Mouse (Mus musculus): ENCODE results near the gene Zfp114. TPM values are rescaled to one million over a fixed set of nuclear protein-coding genes. Genes with fewer than 3 reads are reported as not detected.

Zfp114 gene
- 1.2 and 1.4 TPM in 2 replicates for polyA plus RNA-seq (2015; fragmentation: Nextera tagmentation; extraction: Ambion mirVana)

DNA sequence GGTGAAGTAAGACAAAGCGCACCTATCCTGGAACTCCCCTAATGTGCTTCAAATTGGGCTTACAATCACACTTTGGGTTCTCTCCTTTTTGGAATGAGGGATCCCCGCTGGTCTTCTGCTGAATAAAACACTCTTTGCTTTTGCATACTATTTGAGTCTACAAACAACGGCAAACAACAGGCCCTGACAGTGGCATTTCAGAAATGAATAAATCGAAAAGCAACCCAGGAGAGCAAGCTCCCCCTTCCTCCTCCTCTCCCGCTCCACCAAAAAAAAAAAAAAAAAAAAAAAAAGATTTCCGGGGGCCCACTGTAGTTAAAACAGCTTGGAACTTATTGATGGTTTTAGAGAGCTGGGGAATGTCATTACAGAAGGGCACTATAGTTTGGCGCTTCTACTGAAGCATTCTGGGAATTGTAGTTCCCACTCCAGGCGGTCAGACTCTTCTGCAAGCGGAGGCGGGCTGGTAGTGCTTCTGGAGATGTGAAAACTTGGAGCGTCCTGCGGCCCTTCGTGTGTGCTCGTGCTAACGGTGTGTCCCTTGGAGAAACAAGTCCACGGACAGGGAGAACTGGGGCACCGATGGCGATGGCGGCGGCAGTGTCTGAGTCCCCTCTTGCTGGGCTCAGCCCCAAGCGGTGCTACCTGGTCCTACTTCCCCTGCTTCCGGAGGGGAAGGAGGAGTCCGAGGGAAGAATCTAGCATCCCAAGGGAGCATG lies at the start of gene Zfp114:
Gene Zfp114 (plus strand): TSS at position 443 of the 719 bp plus-strand sequence.
- H3K4me1 ChIP-seq (replicated peaks; ENCODE audit: control insufficient read depth, insufficient read depth): no peaks in the 10 kb centered on the region
- 12% methylated on average over 23 of the region's 23 CpGs for WGBS
- H3K27ac ChIP-seq (replicated peaks): 0 out of 2 replicates have a peak within 1 kb of the TSS, but pooled peaks have one; percentile 30
- H3K27me3 ChIP-seq (ENCODE audit: control insufficient read depth, insufficient read depth, low read length): no peaks in the 10 kb centered on the region
- H3K9ac ChIP-seq (ENCODE audit: low read length): peak within 1 kb of the TSS; percentile 56
- ATAC-seq (ENCODE audit: low FRiP score, low TSS enrichment) (peak; percentile 93), DNase-seq (ENCODE audit: low spot score) (peak; percentile 72)
- peak within 1 kb of the TSS; percentile 50 for H3K4me2 ChIP-seq (replicated peaks; ENCODE audit: low read depth)
- no peaks in the 10 kb centered on the region for H3K9me3 ChIP-seq (ENCODE audit: control insufficient read depth, low read length)
- TF ChIP-seq EP300 (optimal IDR thresholded peaks at IDR 0.05): no peak
- TF ChIP-seq CTCF (IDR thresholded peaks at IDR 0.05; ENCODE audit: low read depth): peak; percentile 26
- H3K36me3 ChIP-seq (ENCODE audit: control insufficient read depth, insufficient read depth, low read length): no peaks in the 10 kb centered on the region
- peak within 1 kb of the TSS; percentile 61 for H3K4me3 ChIP-seq (ENCODE audit: low read depth, low read length)

DNA sequence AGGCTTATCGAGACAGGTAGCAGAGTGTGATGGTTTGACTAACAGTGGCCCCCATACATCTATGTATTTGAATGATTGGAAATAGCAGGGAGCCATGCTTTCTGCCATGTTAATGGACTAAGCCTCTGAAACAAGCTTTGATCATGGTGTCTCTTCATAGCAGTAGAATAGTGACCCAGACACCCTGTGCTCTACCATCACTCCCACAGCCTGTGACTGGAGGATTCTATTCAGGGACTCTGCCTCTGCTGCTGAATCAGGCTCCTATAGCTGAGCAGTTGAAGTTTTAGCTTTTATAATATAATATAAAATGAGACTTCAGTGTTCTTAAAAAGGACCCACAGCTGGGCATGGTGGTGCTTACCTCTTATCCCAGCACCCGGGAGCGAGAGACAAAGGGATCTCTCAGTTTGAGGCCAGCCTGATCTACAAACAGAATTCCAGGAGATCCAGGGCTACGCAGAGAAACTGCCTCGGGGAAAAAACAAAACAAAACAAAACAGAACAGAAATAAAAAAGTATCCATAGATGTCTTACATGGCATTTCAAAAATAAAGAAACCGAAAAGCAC lies 41.4 kb upstream of the Zfp114 start:
- peaks cover 7% of the 10 kb centered on the region for H3K36me3 ChIP-seq (ENCODE audit: control insufficient read depth, insufficient read depth, low read length)
- TF ChIP-seq CTCF (IDR thresholded peaks at IDR 0.05; ENCODE audit: low read depth) (no peak), EP300 (optimal IDR thresholded peaks at IDR 0.05) (no peak)
- WGBS: 17% methylated on average over 6 of the region's 6 CpGs

DNA sequence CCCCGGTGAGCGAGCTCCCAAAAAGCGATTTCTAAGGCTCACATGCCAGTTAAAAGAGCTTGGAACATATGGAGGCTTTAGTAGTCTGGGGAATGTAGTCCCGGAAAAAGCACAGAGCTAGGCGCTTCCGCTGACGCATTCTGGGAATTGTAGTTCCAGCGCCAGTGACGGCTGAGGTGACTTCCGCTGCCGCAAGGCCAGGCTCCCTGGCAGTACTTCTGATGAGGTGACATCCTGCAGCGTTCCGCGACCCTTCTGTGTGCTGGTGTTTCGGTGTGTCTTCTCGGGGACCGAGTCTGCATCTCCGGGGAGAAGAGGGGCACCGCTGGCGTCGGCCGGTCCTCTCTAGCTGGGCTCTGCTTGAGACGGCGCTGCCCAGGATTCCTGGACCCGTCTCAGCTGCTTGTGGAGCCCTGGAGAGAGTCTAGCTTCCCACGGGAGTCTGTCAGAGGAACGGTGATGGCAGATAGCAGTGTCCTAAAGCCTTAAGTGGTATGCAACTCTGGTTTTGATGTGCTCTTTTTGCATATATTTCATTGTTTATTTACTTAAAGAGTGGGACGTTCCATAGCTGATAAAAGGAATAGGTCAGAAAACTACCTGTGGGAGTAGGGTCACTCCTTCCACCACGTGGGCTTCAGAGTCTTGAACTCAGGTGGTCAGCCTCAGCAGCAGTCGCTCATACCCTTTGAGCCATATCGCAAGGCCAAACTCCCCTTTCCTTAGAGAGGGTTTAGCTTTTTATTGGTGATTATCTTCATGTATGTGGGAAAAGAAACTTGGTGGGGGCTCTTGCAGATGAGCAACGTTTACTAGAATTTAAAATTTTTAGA lies 40.6 kb upstream of the Zfp114 start, which contains the start of gene Zfp235:
Gene Zfp235 (plus strand): TSS at position 174 of the 833 bp plus-strand sequence.
- H3K9ac ChIP-seq (ENCODE audit: low read length): peak within 1 kb of the TSS; percentile 80
- DNase-seq (ENCODE audit: low spot score) (peak; percentile 86), ATAC-seq (ENCODE audit: low FRiP score, low TSS enrichment) (peak; percentile 95)
- H3K36me3 ChIP-seq (ENCODE audit: control insufficient read depth, insufficient read depth, low read length): peaks cover 7% of the 10 kb centered on the region
- H3K4me3 ChIP-seq (ENCODE audit: low read depth, low read length): peak within 1 kb of the TSS; percentile 81
- WGBS: 3% methylated on average over 32 of the region's 32 CpGs
- H3K27ac ChIP-seq (replicated peaks): no peak within 1 kb of the TSS
- peaks cover 7% of the 10 kb centered on the region; the same call in 1 of the 2 replicates for H3K4me1 ChIP-seq (replicated peaks; ENCODE audit: control insufficient read depth, insufficient read depth)
- TF ChIP-seq CTCF (IDR thresholded peaks at IDR 0.05; ENCODE audit: low read depth) (no peak), EP300 (optimal IDR thresholded peaks at IDR 0.05) (no peak)
- no peaks in the 10 kb centered on the region for H3K27me3 ChIP-seq (ENCODE audit: control insufficient read depth, insufficient read depth, low read length)
- H3K9me3 ChIP-seq (ENCODE audit: control insufficient read depth, low read length): no peaks in the 10 kb centered on the region
- H3K4me2 ChIP-seq (replicated peaks; ENCODE audit: low read depth): peak within 1 kb of the TSS; percentile 70

More for the DNA sequence above, 41.4 kb upstream of the Zfp114 start:
- Histone ChIP-seq H3K4me1 (replicated peaks; ENCODE audit: control insufficient read depth, insufficient read depth) (peaks cover 7% of the 10 kb centered on the region; the same call in 1 of the 2 replicates), H3K9me3 (ENCODE audit: control insufficient read depth, low read length) (no peaks in the 10 kb centered on the region), H3K27ac (replicated peaks) (no peak overlapping the region), H3K4me2 (replicated peaks; ENCODE audit: low read depth) (peak overlapping the region; percentile 70), H3K4me3 (ENCODE audit: low read depth, low read length) (peak overlapping the region; percentile 81), H3K9ac (ENCODE audit: low read length) (peak overlapping the region; percentile 80), H3K27me3 (ENCODE audit: control insufficient read depth, insufficient read depth, low read length) (no peaks in the 10 kb centered on the region)
- ATAC-seq (ENCODE audit: low FRiP score, low TSS enrichment) (no peak), DNase-seq (ENCODE audit: low spot score) (no peak)

DNA sequence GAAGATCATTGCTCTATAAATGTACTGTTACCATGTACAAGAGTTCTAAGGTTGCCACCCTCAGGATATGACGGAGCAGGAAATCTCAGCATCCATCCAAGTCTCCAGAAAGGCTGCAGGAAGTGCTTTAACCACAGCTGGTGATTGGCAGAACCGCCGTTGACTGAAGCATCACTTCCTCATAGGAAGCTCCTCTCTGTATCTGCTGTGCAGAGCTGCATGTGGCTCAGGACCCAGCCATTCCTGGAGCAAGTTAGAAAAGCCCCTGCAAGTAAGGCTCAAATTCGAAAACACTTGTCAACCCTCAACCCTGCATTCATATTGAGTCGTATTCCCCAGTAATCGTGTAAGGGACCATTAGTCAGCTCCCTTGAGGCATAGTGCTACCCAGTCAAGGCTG lies 32.3 kb upstream of the Zfp114 start:
- DNase-seq (ENCODE audit: low spot score) (peak; percentile 10), ATAC-seq (ENCODE audit: low FRiP score, low TSS enrichment) (no peak)
- no peak for TF ChIP-seq CTCF (IDR thresholded peaks at IDR 0.05; ENCODE audit: low read depth)
- no peak for TF ChIP-seq EP300 (optimal IDR thresholded peaks at IDR 0.05)
- Histone ChIP-seq H3K4me1 (replicated peaks; ENCODE audit: control insufficient read depth, insufficient read depth) (no peaks in the 10 kb centered on the region), H3K4me3 (ENCODE audit: low read depth, low read length) (no peak overlapping the region), H3K4me2 (replicated peaks; ENCODE audit: low read depth) (no peak overlapping the region), H3K9me3 (ENCODE audit: control insufficient read depth, low read length) (0 out of 2 replicates have a peak, but pooled peaks cover 4% of the 10 kb centered on the region), H3K27me3 (ENCODE audit: control insufficient read depth, insufficient read depth, low read length) (no peaks in the 10 kb centered on the region), H3K36me3 (ENCODE audit: control insufficient read depth, insufficient read depth, low read length) (peaks cover 14% of the 10 kb centered on the region; the same call in 1 of the 2 replicates), H3K9ac (ENCODE audit: low read length) (no peak overlapping the region), H3K27ac (replicated peaks) (no peak overlapping the region)
- WGBS: 88% methylated on average over 6 of the region's 6 CpGs

DNA sequence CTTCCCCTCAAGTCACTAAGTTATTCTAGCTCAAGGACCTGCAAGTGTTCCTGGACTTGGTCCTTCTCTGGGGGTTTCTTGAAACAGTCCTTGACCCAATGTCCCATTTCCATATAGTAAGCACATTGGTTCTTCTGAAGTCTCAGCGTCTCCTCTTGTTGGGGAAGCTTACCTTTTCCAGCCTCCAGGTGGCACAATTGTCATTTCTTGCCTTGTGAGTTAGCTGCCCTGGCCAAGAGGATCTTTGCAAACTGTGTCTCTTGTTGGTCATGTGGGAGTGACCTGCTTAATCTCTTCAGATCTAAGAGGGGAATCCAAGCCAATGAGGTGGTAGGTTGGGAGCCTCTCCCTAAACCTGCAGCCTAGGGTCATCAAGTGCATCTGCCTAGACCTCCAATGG lies 21.6 kb upstream of the Zfp114 start:
- ATAC-seq (ENCODE audit: low FRiP score, low TSS enrichment) (no peak), DNase-seq (ENCODE audit: low spot score) (peak; percentile 28)
- TF ChIP-seq EP300 (optimal IDR thresholded peaks at IDR 0.05): no peak
- TF ChIP-seq CTCF (IDR thresholded peaks at IDR 0.05; ENCODE audit: low read depth): peak; percentile 76

More for the DNA sequence above, 21.6 kb upstream of the Zfp114 start:
- no peaks in the 10 kb centered on the region for H3K9me3 ChIP-seq (ENCODE audit: control insufficient read depth, low read length)
- no peak overlapping the region for H3K27ac ChIP-seq (replicated peaks)
- no peaks in the 10 kb centered on the region for H3K4me1 ChIP-seq (replicated peaks; ENCODE audit: control insufficient read depth, insufficient read depth)
- no peak overlapping the region for H3K9ac ChIP-seq (ENCODE audit: low read length)
- 5% methylated on average over 1 of the region's 1 CpGs for WGBS
- H3K27me3 ChIP-seq (ENCODE audit: control insufficient read depth, insufficient read depth, low read length): no peaks in the 10 kb centered on the region
- H3K4me3 ChIP-seq (ENCODE audit: low read depth, low read length): no peak overlapping the region
- H3K4me2 ChIP-seq (replicated peaks; ENCODE audit: low read depth): no peak overlapping the region
- H3K36me3 ChIP-seq (ENCODE audit: control insufficient read depth, insufficient read depth, low read length): no peaks in the 10 kb centered on the region

Measured in stomach, postnatal 0 days (tissue).